Mouse (Mus musculus): ENCODE data around the gene Il31ra.

Gene Il31ra

GRCm38 (mm10) chr13:112508487-112508886 is 85.7 kb downstream of the Il31ra start:
- H3K36me3 ChIP-seq (ENCODE audit: control insufficient read depth, insufficient read depth, low read length, poor library complexity, severe bottlenecking): no peaks in the 10 kb centered on the region
- no peak for DNase-seq (ENCODE audit: low read depth, low spot score)
- H3K27me3 ChIP-seq (ENCODE audit: control insufficient read depth, insufficient read depth, low read length, poor library complexity, severe bottlenecking): no peaks in the 10 kb centered on the region

GRCm38 (mm10) chr13:112507691-112508090 is 86.5 kb downstream of the Il31ra start:
- DNase-seq (ENCODE audit: low read depth, low spot score): no peak
- Histone ChIP-seq H3K27me3 (ENCODE audit: control insufficient read depth, insufficient read depth, low read length, poor library complexity, severe bottlenecking) (no peaks in the 10 kb centered on the region), H3K36me3 (ENCODE audit: control insufficient read depth, insufficient read depth, low read length, poor library complexity, severe bottlenecking) (no peaks in the 10 kb centered on the region)

- Histone ChIP-seq H3K27me3 (ENCODE audit: control insufficient read depth, insufficient read depth, low read length, poor library complexity, severe bottlenecking) (no peaks in the 10 kb centered on the region), H3K36me3 (ENCODE audit: control insufficient read depth, insufficient read depth, low read length, poor library complexity, severe bottlenecking) (no peaks in the 10 kb centered on the region)
- DNase-seq (ENCODE audit: low read depth, low spot score): no peak
Measured at GRCm38 (mm10) chr13:112506766-112507165, 87.4 kb downstream of the Il31ra start.

- DNase-seq (ENCODE audit: low read depth, low spot score): no peak
- H3K27me3 ChIP-seq (ENCODE audit: control insufficient read depth, insufficient read depth, low read length, poor library complexity, severe bottlenecking): no peaks in the 10 kb centered on the region
- no peaks in the 10 kb centered on the region for H3K36me3 ChIP-seq (ENCODE audit: control insufficient read depth, insufficient read depth, low read length, poor library complexity, severe bottlenecking)
Measured at GRCm38 (mm10) chr13:112505436-112505835, 88.7 kb downstream of the Il31ra start.

GRCm38 (mm10) chr13:112503846-112504245 is 90.3 kb downstream of the Il31ra start:
- no peak for DNase-seq (ENCODE audit: low read depth, low spot score)
- no peaks in the 10 kb centered on the region for H3K27me3 ChIP-seq (ENCODE audit: control insufficient read depth, insufficient read depth, low read length, poor library complexity, severe bottlenecking)
- 0 out of 2 replicates have a peak, but pooled peaks cover 3% of the 10 kb centered on the region for H3K36me3 ChIP-seq (ENCODE audit: control insufficient read depth, insufficient read depth, low read length, poor library complexity, severe bottlenecking)

- Histone ChIP-seq H3K36me3 (ENCODE audit: control insufficient read depth, insufficient read depth, low read length, poor library complexity, severe bottlenecking) (0 out of 2 replicates have a peak, but pooled peaks cover 6% of the 10 kb centered on the region), H3K27me3 (ENCODE audit: control insufficient read depth, insufficient read depth, low read length, poor library complexity, severe bottlenecking) (no peaks in the 10 kb centered on the region)
- DNase-seq (ENCODE audit: low read depth, low spot score): no peak
Measured at GRCm38 (mm10) chr13:112500466-112500865, 93.7 kb downstream of the Il31ra start.

GRCm38 (mm10) chr13:112500027-112500426 is 94.1 kb downstream of the Il31ra start:
- DNase-seq (ENCODE audit: low read depth, low spot score): no peak
- Histone ChIP-seq H3K36me3 (ENCODE audit: control insufficient read depth, insufficient read depth, low read length, poor library complexity, severe bottlenecking) (peaks cover 9% of the 10 kb centered on the region; the same call in 1 of the 2 replicates), H3K27me3 (ENCODE audit: control insufficient read depth, insufficient read depth, low read length, poor library complexity, severe bottlenecking) (no peaks in the 10 kb centered on the region)

GRCm38 (mm10) chr13:112494590-112494989 is 99.6 kb downstream of the Il31ra start:
- no peak for DNase-seq (ENCODE audit: low read depth, low spot score)
- Histone ChIP-seq H3K27me3 (ENCODE audit: control insufficient read depth, insufficient read depth, low read length, poor library complexity, severe bottlenecking) (no peaks in the 10 kb centered on the region), H3K36me3 (ENCODE audit: control insufficient read depth, insufficient read depth, low read length, poor library complexity, severe bottlenecking) (peaks cover 11% of the 10 kb centered on the region)

GRCm38 (mm10) chr13:112492285-112492678 is 101.9 kb downstream of the Il31ra start:
- no peaks in the 10 kb centered on the region for H3K27me3 ChIP-seq (ENCODE audit: control insufficient read depth, insufficient read depth, low read length, poor library complexity, severe bottlenecking)
- peaks cover 5% of the 10 kb centered on the region for H3K36me3 ChIP-seq (ENCODE audit: control insufficient read depth, insufficient read depth, low read length, poor library complexity, severe bottlenecking)
- no peak for DNase-seq (ENCODE audit: low read depth, low spot score)

- DNase-seq (ENCODE audit: low read depth, low spot score): no peak
- no peaks in the 10 kb centered on the region for H3K27me3 ChIP-seq (ENCODE audit: control insufficient read depth, insufficient read depth, low read length, poor library complexity, severe bottlenecking)
- peaks cover 5% of the 10 kb centered on the region for H3K36me3 ChIP-seq (ENCODE audit: control insufficient read depth, insufficient read depth, low read length, poor library complexity, severe bottlenecking)
Measured at GRCm38 (mm10) chr13:112491636-112492284, 102.4 kb downstream of the Il31ra start.

GRCm38 (mm10) chr13:112490036-112490435 is 104.1 kb downstream of the Il31ra start:
- no peak for DNase-seq (ENCODE audit: low read depth, low spot score)
- Histone ChIP-seq H3K36me3 (ENCODE audit: control insufficient read depth, insufficient read depth, low read length, poor library complexity, severe bottlenecking) (peaks cover 2% of the 10 kb centered on the region), H3K27me3 (ENCODE audit: control insufficient read depth, insufficient read depth, low read length, poor library complexity, severe bottlenecking) (no peaks in the 10 kb centered on the region)

GRCm38 (mm10) chr13:112486676-112487075 is 107.5 kb downstream of the Il31ra start:
- DNase-seq (ENCODE audit: low read depth, low spot score): no peak
- H3K27me3 ChIP-seq (ENCODE audit: control insufficient read depth, insufficient read depth, low read length, poor library complexity, severe bottlenecking): no peaks in the 10 kb centered on the region

GRCm38 (mm10) chr13:112486236-112486635 is 107.9 kb downstream of the Il31ra start:
- Histone ChIP-seq H3K36me3 (ENCODE audit: control insufficient read depth, insufficient read depth, low read length, poor library complexity, severe bottlenecking) (peaks cover 4% of the 10 kb centered on the region; the same call in 1 of the 2 replicates), H3K27me3 (ENCODE audit: control insufficient read depth, insufficient read depth, low read length, poor library complexity, severe bottlenecking) (no peaks in the 10 kb centered on the region)
- no peak for DNase-seq (ENCODE audit: low read depth, low spot score)

More at GRCm38 (mm10) chr13:112486676-112487075, 107.5 kb downstream of the Il31ra start:
- H3K36me3 ChIP-seq (ENCODE audit: control insufficient read depth, insufficient read depth, low read length, poor library complexity, severe bottlenecking): peaks cover 2% of the 10 kb centered on the region; the same call in 1 of the 2 replicates

- Histone ChIP-seq H3K36me3 (ENCODE audit: control insufficient read depth, insufficient read depth, low read length, poor library complexity, severe bottlenecking) (peaks cover 6% of the 10 kb centered on the region; the same call in 1 of the 2 replicates), H3K27me3 (ENCODE audit: control insufficient read depth, insufficient read depth, low read length, poor library complexity, severe bottlenecking) (no peaks in the 10 kb centered on the region)
- no peak for DNase-seq (ENCODE audit: low read depth, low spot score)
Measured at GRCm38 (mm10) chr13:112483015-112483414, 111.1 kb downstream of the Il31ra start.

- DNase-seq (ENCODE audit: low read depth, low spot score): no peak
- Histone ChIP-seq H3K36me3 (ENCODE audit: control insufficient read depth, insufficient read depth, low read length, poor library complexity, severe bottlenecking) (peaks cover 6% of the 10 kb centered on the region; the same call in 1 of the 2 replicates), H3K27me3 (ENCODE audit: control insufficient read depth, insufficient read depth, low read length, poor library complexity, severe bottlenecking) (no peaks in the 10 kb centered on the region)
Measured at GRCm38 (mm10) chr13:112482525-112482924, 111.6 kb downstream of the Il31ra start.

- Histone ChIP-seq H3K36me3 (ENCODE audit: control insufficient read depth, insufficient read depth, low read length, poor library complexity, severe bottlenecking) (peaks cover 6% of the 10 kb centered on the region; the same call in 1 of the 2 replicates), H3K27me3 (ENCODE audit: control insufficient read depth, insufficient read depth, low read length, poor library complexity, severe bottlenecking) (no peaks in the 10 kb centered on the region)
- no peak for DNase-seq (ENCODE audit: low read depth, low spot score)
Measured at GRCm38 (mm10) chr13:112479926-112480325, 114.2 kb downstream of the Il31ra start.

All from splenic B cell, adult 2 months (primary cell).